Mouse (Mus musculus): ENCODE results near the gene Mblac1. TPM values are rescaled to one million over a fixed set of nuclear protein-coding genes. Genes with fewer than 3 reads are reported as not detected.

Gene Mblac1
- total RNA-seq (2021): 1 to 10 TPM; 6.8 to 8.9 TPM
- long read RNA-seq, partial matches to known transcripts: 0 of 3 reads
- long read RNA-seq, other reads (novel, unspliced or antisense): 0 of 3 reads

DNA sequence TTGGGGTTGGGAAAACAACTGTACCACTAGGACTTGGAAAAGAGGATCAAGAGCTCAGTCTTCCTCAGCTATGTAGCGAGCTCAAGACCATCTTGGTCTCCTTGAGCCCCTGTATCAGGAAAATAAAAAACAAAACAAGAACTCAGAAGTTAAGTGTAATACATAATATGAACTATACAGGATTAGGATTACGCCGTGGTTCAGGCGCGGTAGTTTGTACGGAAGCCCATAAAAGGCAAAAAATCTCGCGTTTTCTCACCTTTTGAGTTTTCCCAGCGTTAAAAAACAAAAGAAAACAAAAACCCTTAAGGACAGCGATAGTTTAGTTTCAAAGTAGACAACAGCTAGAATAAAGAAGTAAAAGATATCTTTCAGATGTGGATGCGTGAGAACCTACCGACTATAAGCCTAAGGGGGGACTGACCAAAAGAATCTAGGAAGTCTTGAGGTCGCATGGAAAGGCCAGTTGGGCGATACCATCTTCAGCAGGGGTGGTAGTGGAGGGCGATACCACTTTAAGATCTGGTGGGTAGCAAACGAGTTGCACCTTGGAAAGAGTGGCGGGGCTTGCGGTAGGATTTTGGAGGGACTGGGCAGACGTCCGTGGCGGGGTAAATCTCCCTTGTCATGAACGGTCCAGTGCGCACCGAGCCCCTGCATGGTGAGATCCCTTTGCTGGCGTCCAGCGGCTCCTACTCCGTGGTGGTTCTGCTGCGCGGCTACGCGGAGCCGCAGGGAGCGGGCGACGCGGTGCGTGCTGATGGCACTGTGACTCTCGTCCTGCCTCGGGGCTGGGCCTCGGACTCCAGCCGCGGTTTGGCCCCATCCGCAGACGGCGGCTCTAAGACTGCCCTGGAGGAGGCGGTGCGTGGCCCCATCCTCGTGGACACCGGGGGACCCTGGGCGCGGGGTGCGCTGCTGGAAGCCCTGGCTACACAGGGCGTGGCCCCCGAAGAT, at the start of gene Mblac1:
Mblac1 (plus strand) TSS at position 544 of the 957 bp plus-strand sequence.
- DNase-seq (ENCODE audit: low spot score in 2 of 2): peak; percentile 56 to 91

- DNase-seq (ENCODE audit: low spot score in 2 of 2): no peak
These were observed 39.7 kb upstream of the Mblac1 start for GRCm38 (mm10) chr5:138154390-138154789.

GRCm38 (mm10) chr5:138155443-138155976, 38.6 kb upstream of the Mblac1 start, which contains the start of gene Zfp113:
TSS of gene Zfp113 (minus strand) at chr5:138155744.
- peak; percentile 91 to 96 for DNase-seq (ENCODE audit: low spot score in 2 of 2)

DNA sequence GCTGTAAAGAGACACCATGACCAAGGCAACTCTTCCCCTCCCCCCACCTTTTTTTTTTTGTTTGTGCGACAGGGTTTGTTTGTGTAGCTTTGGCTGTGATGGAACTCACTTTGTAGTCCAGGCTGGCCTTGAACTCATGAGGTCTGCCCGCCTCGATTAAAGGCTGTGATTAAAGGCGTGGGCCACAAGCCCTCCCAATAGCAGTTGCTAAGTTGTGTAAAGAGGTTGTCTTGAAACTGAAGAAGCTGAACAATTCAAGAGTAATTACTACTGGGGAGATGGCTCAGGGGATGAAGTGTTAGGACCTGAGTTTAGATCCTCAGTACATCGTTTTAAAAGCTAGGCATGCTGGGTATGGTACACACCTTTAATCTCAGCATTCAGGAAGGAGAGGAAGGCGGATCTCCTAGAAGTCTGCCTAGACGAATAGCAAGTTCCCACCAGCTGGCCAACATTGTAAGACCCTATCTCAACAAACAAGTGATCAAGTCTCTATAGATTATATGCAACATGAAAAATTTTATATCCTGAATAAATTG, 33.8 kb upstream of the Mblac1 start:
- no peak for DNase-seq (ENCODE audit: low spot score in 2 of 2)

- peak; percentile 94 to 96 for DNase-seq (ENCODE audit: low spot score in 2 of 2)
These were observed 33.1 kb upstream of the Mblac1 start, which contains the start of gene Cops6 for GRCm38 (mm10) chr5:138160842-138161665. TSS of gene Cops6 (plus strand) at chr5:138161071.

DNA sequence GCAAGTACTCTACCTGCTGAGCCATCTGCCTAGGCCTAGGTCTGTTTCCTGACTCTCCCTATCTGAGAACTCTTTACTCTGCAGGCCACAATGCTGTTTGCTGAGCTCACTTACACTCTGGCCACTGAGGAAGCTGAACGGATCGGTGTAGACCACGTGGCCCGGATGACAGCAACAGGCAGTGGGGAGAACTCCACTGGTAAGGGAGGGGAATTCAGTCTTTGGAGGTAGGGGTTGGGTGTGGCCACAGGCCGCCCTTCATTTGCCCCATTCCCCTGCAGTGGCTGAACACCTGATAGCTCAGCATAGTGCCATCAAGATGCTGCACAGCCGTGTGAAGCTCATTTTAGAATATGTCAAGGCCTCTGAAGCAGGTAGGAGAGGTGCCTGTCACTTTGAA, 31.1 kb upstream of the Mblac1 start:
- DNase-seq (ENCODE audit: low spot score in 2 of 2): no peak

GRCm38 (mm10) chr5:138163610-138164009, 30.5 kb upstream of the Mblac1 start:
- no peak for DNase-seq (ENCODE audit: low spot score in 2 of 2)

- no peak for DNase-seq (ENCODE audit: low spot score in 2 of 2)
These were observed 28.5 kb upstream of the Mblac1 start for GRCm38 (mm10) chr5:138165594-138165993.

DNA sequence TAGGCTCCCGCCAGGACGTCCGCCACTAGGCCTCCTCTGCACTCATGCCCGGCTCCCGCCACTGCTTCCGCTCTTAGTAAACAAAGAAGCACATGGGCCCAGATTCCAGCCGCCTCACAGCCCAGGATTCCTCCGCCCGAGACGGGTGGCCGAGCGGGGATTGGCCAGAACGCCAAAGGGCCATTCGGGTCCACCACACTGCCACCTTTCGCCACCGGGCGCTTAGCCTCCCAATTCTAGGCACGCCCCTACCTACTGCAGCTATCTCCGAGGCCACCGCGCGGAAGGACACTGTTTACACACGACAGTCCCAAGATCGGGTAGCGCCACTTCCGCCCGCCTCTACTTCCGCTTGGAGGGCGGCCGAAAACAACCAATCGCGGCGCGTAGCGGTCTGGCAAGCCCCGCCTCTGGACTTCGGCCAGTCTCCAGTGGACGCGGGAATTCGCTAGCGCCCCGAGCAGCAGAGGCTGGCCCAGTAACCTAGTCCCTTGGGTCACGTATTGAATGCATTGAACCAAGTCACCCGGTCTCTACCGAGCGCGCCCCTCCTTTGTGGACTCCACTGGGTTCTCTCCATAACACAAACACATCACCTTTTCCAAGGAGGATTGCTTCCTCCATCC, 23.1 kb upstream of the Mblac1 start:
- DNase-seq (ENCODE audit: low spot score in 2 of 2): peak; percentile 92 to 97

- DNase-seq (ENCODE audit: low spot score in 2 of 2): peak; percentile 96 to 99
These were observed 22.2 kb upstream of the Mblac1 start, which contains the start of the genes Ap4m1 and Mcm7 for GRCm38 (mm10) chr5:138171695-138172491. TSS of gene Ap4m1 (plus strand) at chr5:138172002. TSS of gene Mcm7 (minus strand) at chr5:138172422.

- no peak for DNase-seq (ENCODE audit: low spot score in 2 of 2)
These were observed 20.9 kb upstream of the Mblac1 start for GRCm38 (mm10) chr5:138173217-138173616.

GRCm38 (mm10) chr5:138186950-138187638, 7.0 kb upstream of the Mblac1 start, which contains the start of the genes Taf6 and Cnpy4:
TSS of gene Taf6 (minus strand) at chr5:138187451.
TSS of gene Cnpy4 (plus strand) at chr5:138187485.
- peak; percentile 74 to 86 for DNase-seq (ENCODE audit: low spot score in 2 of 2)

- DNase-seq (ENCODE audit: low spot score in 2 of 2): peak; percentile 68 to 90
These were observed 6.3 kb upstream of the Mblac1 start for GRCm38 (mm10) chr5:138187661-138188306.

- peak; percentile 21 to 36 for DNase-seq (ENCODE audit: low spot score in 2 of 2)
These were observed 736 bp downstream of the Mblac1 start for GRCm38 (mm10) chr5:138194755-138195345.

GRCm38 (mm10) chr5:138195463-138195862, 1.3 kb downstream of the Mblac1 start:
- DNase-seq (ENCODE audit: low spot score in 2 of 2): no peak

- DNase-seq (ENCODE audit: low spot score in 2 of 2): peak in 1 of 2 experiments; percentile 30
These were observed 5.5 kb downstream of the Mblac1 start for GRCm38 (mm10) chr5:138199576-138199975.

GRCm38 (mm10) chr5:138202086-138202485, 8.0 kb downstream of the Mblac1 start:
- no peak for DNase-seq (ENCODE audit: low spot score in 2 of 2)

DNA sequence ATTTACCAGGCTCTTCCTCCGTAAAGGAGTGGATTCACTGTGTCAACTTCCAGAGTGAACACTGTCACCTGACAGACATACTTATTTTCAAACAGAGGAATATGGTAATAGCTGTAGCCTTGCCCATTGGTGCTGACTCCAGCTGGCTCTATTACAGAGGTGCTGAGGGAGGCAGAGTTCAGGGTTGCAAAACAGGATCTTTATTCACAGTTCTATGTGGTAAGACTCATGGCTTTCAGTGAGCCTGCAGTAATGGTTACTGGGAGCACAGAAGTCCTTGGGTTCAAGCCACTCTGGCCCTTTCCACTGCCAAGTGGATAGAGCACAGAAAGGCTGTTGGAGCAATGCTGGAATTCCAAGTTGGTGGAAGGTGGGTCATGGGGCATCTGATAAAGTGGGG, 13.1 kb downstream of the Mblac1 start:
- no peak for DNase-seq (ENCODE audit: low spot score in 2 of 2)
